Mouse (Mus musculus): ENCODE data around the gene Cacna1a.

GRCm38 (mm10) chr8:84518720-84519119 is 130.5 kb downstream of the Cacna1a start:
- no peak for TF ChIP-seq UBTF (IDR thresholded peaks at IDR 0.05; ENCODE audit: borderline replicate concordance, insufficient read depth, low read depth, low read length)
- no peak for TF ChIP-seq CTCF (IDR thresholded peaks at IDR 0.05 in 2 of 3, conservative IDR thresholded peaks at IDR 0.05 in 1 of 3; ENCODE audit: control insufficient read depth in 1 of 3, insufficient read depth in 1 of 3, low read depth in 2 of 3, low read length in 3 of 3, poor library complexity in 1 of 3, severe bottlenecking in 1 of 3)
- no peak for TF ChIP-seq NELFE (IDR thresholded peaks at IDR 0.05; ENCODE audit: low read depth, low read length)
- no peak for TF ChIP-seq USF1 (IDR thresholded peaks at IDR 0.05; ENCODE audit: low read depth, low read length)
- no peak for TF ChIP-seq GATA1 (IDR thresholded peaks at IDR 0.05; ENCODE audit: low read depth, low read length)
- TF ChIP-seq KAT2A (conservative IDR thresholded peaks at IDR 0.05; ENCODE audit: low read depth, low read length), result no peak
- TF ChIP-seq MYC (IDR thresholded peaks at IDR 0.05; ENCODE audit: low read depth, low read length), result no peak
- no peak for TF ChIP-seq USF2 (IDR thresholded peaks at IDR 0.05; ENCODE audit: borderline replicate concordance in 1 of 2, insufficient read depth in 1 of 2, low read depth in 1 of 2, low read length in 2 of 2)
- no peak for TF ChIP-seq POLR2A (IDR thresholded peaks at IDR 0.05; ENCODE audit: control insufficient read depth in 1 of 2, insufficient read depth in 1 of 2, low read depth in 1 of 2, low read length in 2 of 2, poor library complexity in 1 of 2)
- no peak for TF ChIP-seq MAFK (IDR thresholded peaks at IDR 0.05; ENCODE audit: borderline replicate concordance, low read depth, low read length)
- TF ChIP-seq MAX (IDR thresholded peaks at IDR 0.05; ENCODE audit: low read length), result no peak
- TF ChIP-seq SIN3A (IDR thresholded peaks at IDR 0.05; ENCODE audit: low read length), result no peak
- no peak for TF ChIP-seq CHD2 (IDR thresholded peaks at IDR 0.05; ENCODE audit: low read length)
- no peak for TF ChIP-seq NRF1 (IDR thresholded peaks at IDR 0.05; ENCODE audit: insufficient read depth, low read depth, low read length, poor library complexity, severe bottlenecking)

Data from MEL (cell line).